Mouse (Mus musculus): Measurements from ENCODE around the gene Ccdc62.

- TF ChIP-seq POLR2A (IDR thresholded peaks at IDR 0.05; ENCODE audit: low read depth, low read length) = no peak
- TF ChIP-seq CTCF (IDR thresholded peaks at IDR 0.05; ENCODE audit: borderline replicate concordance, insufficient read depth, low read length) = no peak
Observed at GRCm38 (mm10) chr5:123938479-123938878, 8.0 kb downstream of the Ccdc62 start.
